Mouse (Mus musculus) midbrain, postnatal 0 days (tissue): ENCODE results near the gene Pdia6. TPM values are rescaled to one million over a fixed set of nuclear protein-coding genes. Genes with fewer than 3 reads are reported as not detected.
A peak's percentile ranks its signal among the peaks of the same experiment; 100 is the strongest.

ENCODE experiments used
- ATAC-seq: fragments of 200-750 bp; cut with Nextera tagmentation; 2 replicates; pipeline ENCODE4 v1.8.0; 2017; ENCODE audit warnings: moderate number of reproducible peaks, mild to moderate bottlenecking, moderate TSS enrichment, moderate library complexity; ENCODE audit not compliant: low FRiP score
- DNase-seq: peaks from one replicate; pipeline ENCODE4 v3.0.0-alpha.2; 2015; ENCODE audit warnings: low spot score
- H3K27ac ChIP-seq: fragments of 300-500 bp; sonication (generic); 2 replicates; pipeline ENCODE4 v1.5.1; 2014; ENCODE audit warnings: low read depth, mild to moderate bottlenecking, low read length, mixed read lengths
- H3K27me3 ChIP-seq: fragments of 300-500 bp; sonication (generic); 2 replicates; pipeline ENCODE4 v1.6.1; 2014; ENCODE audit warnings: low read length, control low read depth, mixed read lengths; ENCODE audit not compliant: insufficient read depth
- H3K36me3 ChIP-seq: fragments of 300-500 bp; sonication (generic); 2 replicates; pipeline ENCODE4 v1.6.1; 2014; ENCODE audit warnings: low read length, control low read depth, mixed read lengths; ENCODE audit not compliant: insufficient read depth
- H3K4me1 ChIP-seq: fragments of 300-500 bp; sonication (generic); 2 replicates; pipeline ENCODE4 v1.6.1; 2014; ENCODE audit warnings: mild to moderate bottlenecking, control low read depth, antibody characterized with exemption, low read length, mixed read lengths; ENCODE audit not compliant: insufficient read depth
- H3K4me2 ChIP-seq: fragments of 300-500 bp; sonication (generic); 2 replicates; pipeline ENCODE4 v1.6.1; 2014; ENCODE audit warnings: low read depth, mild to moderate bottlenecking, low read length, mixed read lengths; ENCODE audit not compliant: poor library complexity, severe bottlenecking
- H3K4me3 ChIP-seq: fragments of 300-500 bp; sonication (generic); 2 replicates; pipeline ENCODE4 v1.5.1; 2014; ENCODE audit warnings: low read depth, mild to moderate bottlenecking, low read length, moderate library complexity
- H3K9ac ChIP-seq: fragments of 300-500 bp; sonication (generic); replicated peaks from 2 replicates; pipeline ENCODE4 v1.6.1; 2014; ENCODE audit warnings: mild to moderate bottlenecking, low read length, moderate library complexity, mixed read lengths; ENCODE audit not compliant: poor library complexity, severe bottlenecking
- H3K9me3 ChIP-seq: fragments of 300-500 bp; sonication (generic); 2 replicates; pipeline ENCODE4 v1.6.1; 2016; ENCODE audit warnings: low read length, control low read depth
- CTCF ChIP-seq: IDR thresholded peaks from 2 replicates; pipeline ENCODE4 v1.5.1; 2016; ENCODE audit warnings: antibody characterized with exemption, mild to moderate bottlenecking
- whole genome bisulfite sequencing: fragments of 180-500 bp; shearing (Covaris S2); extraction: QIAGEN DNeasy Blood & Tissue Kit; methylation state at CpG from one replicate; pipeline ENCODE4 v1.1.7; 2014; 5-methylcytosine and 5-hydroxymethylcytosine counted together
- polyA plus RNA-seq: library from polyadenylated mRNA; unstranded; fragments of >200 nt; fragmentation: Nextera tagmentation; extraction: Ambion mirVana; gene quantifications from 2 replicates; pipeline ENCODE4 v1.2.1, GENCODE M21; 2015
- total RNA-seq: library from RNA; depleted of rRNA; stranded (reverse); fragments of >200 nt; gene quantifications from 2 replicates; pipeline ENCODE4 v1.2.3, GENCODE M21; 2014

Gene Pdia6
- total and polyA plus RNA-seq, 2 experiments from 2014 or later, result 85.4 to 184 TPM

GRCm38 (mm10) chr12:17239428-17239688 lies 27.0 kb upstream of the Pdia6 start:
- Histone ChIP-seq H3K27me3 (no peaks in the 10 kb centered on the region), H3K9me3 (no peaks in the 10 kb centered on the region), H3K36me3 (no peaks in the 10 kb centered on the region), H3K4me2 (no peak overlapping the region), H3K9ac (no peak overlapping the region), H3K4me1 (no peaks in the 10 kb centered on the region), H3K4me3 (no peak overlapping the region), H3K27ac (no peak overlapping the region)
- DNase-seq, result no peak
- ATAC-seq, result no peak
- no peak for TF ChIP-seq CTCF

GRCm38 (mm10) chr12:17241016-17241415 lies 25.3 kb upstream of the Pdia6 start:
- Histone ChIP-seq H3K9me3 (no peaks in the 10 kb centered on the region), H3K9ac (no peak overlapping the region), H3K4me2 (no peak overlapping the region), H3K4me1 (no peaks in the 10 kb centered on the region), H3K36me3 (no peaks in the 10 kb centered on the region), H3K27me3 (no peaks in the 10 kb centered on the region), H3K27ac (no peak overlapping the region), H3K4me3 (no peak overlapping the region)
- ATAC-seq, result no peak
- 74% methylated on average over 2 of the region's 2 CpGs for WGBS
- no peak for DNase-seq
- TF ChIP-seq CTCF, result no peak

- Histone ChIP-seq H3K36me3 (no peaks in the 10 kb centered on the region), H3K9ac (no peak overlapping the region), H3K4me2 (no peak overlapping the region), H3K27ac (no peak overlapping the region), H3K4me3 (no peak overlapping the region), H3K9me3 (no peaks in the 10 kb centered on the region), H3K27me3 (no peaks in the 10 kb centered on the region), H3K4me1 (no peaks in the 10 kb centered on the region)
- TF ChIP-seq CTCF, result no peak
- DNase-seq (no peak), ATAC-seq (no peak)
- 91% methylated on average over 9 of the region's 9 CpGs for WGBS
Observed at GRCm38 (mm10) chr12:17241614-17242013, 24.7 kb upstream of the Pdia6 start.

GRCm38 (mm10) chr12:17242041-17242440 lies 24.3 kb upstream of the Pdia6 start:
- ATAC-seq, result no peak
- TF ChIP-seq CTCF, result 0 out of 2 replicates have a peak, but pooled peaks have one; percentile 21
- Histone ChIP-seq H3K9me3 (no peaks in the 10 kb centered on the region), H3K4me2 (no peak overlapping the region), H3K9ac (no peak overlapping the region), H3K36me3 (no peaks in the 10 kb centered on the region), H3K4me1 (no peaks in the 10 kb centered on the region), H3K4me3 (no peak overlapping the region), H3K27ac (no peak overlapping the region), H3K27me3 (no peaks in the 10 kb centered on the region)
- DNase-seq, result no peak

- Histone ChIP-seq H3K4me3 (no peak overlapping the region), H3K27ac (no peak overlapping the region), H3K9me3 (no peaks in the 10 kb centered on the region), H3K9ac (no peak overlapping the region), H3K36me3 (no peaks in the 10 kb centered on the region), H3K4me1 (no peaks in the 10 kb centered on the region), H3K4me2 (no peak overlapping the region), H3K27me3 (0 out of 2 replicates have a peak, but pooled peaks cover 3% of the 10 kb centered on the region)
- no peak for TF ChIP-seq CTCF
- no peak for ATAC-seq
- DNase-seq, result no peak
- 77% methylated on average over 8 of the region's 8 CpGs for WGBS
Observed at GRCm38 (mm10) chr12:17250962-17251361, 15.4 kb upstream of the Pdia6 start.

GRCm38 (mm10) chr12:17253069-17253468 lies 13.3 kb upstream of the Pdia6 start:
- ATAC-seq, result peak; percentile 64
- TF ChIP-seq CTCF, result peak; percentile 90
- Histone ChIP-seq H3K36me3 (no peaks in the 10 kb centered on the region), H3K4me1 (no peaks in the 10 kb centered on the region), H3K9ac (0 out of 2 replicates have a peak overlapping the region, but pooled peaks have one; percentile 46), H3K27ac (no peak overlapping the region), H3K4me3 (peak overlapping the region; percentile 13; the same call in 1 of the 2 replicates), H3K9me3 (no peaks in the 10 kb centered on the region), H3K27me3 (0 out of 2 replicates have a peak, but pooled peaks cover 3% of the 10 kb centered on the region), H3K4me2 (peak overlapping the region; percentile 37)
- WGBS, result 6% methylated on average over 9 of the region's 9 CpGs
- peak; percentile 75 for DNase-seq
